In genomic region chr2:70128590-70128989, GRCm38 (mm10) we compare ENCODE assay signal across 21 mouse cellular contexts.
DNase-seq lines count a peak whose midpoint lies in the region; ATAC-seq and TF ChIP-seq lines count a peak whose summit lies in the region.
"Had no signal": no experiment of that assay in that cellular context is flagged by ENCODE, and none has a peak within 500 bp of the region (broad histone marks: within the 10 kb centered on the region; RNA-seq: fewer than 3 reads in every experiment).

No protein-coding gene starts in this region.

- H3K9me3 ChIP-seq in heart, embryonic 10.5 days, result no peaks in the 10 kb centered on the region
- H3K9me3 ChIP-seq in lung, postnatal 0 days (ENCODE audit: low read length), result no peaks in the 10 kb centered on the region
- no peaks in the 10 kb centered on the region for H3K9me3 ChIP-seq in forebrain, embryonic 15.5 days
- H3K9me3 ChIP-seq in midbrain, embryonic 15.5 days, result no peaks in the 10 kb centered on the region
- H3K9me3 ChIP-seq: embryonic facial prominence, embryonic 10.5 days; limb, embryonic 13.5 days; megakaryocyte, embryonic 14.5 days had no signal

- H3K4me2 ChIP-seq in lung, postnatal 0 days (replicated peaks; ENCODE audit: low read depth, low read length), result no peak overlapping the region
- 0 out of 2 replicates have a peak overlapping the region, but pooled peaks have one; percentile 45 for H3K4me2 ChIP-seq in forebrain, embryonic 15.5 days (replicated peaks)
- H3K4me2 ChIP-seq in midbrain, embryonic 15.5 days, result no peak overlapping the region; the same call in 1 of the 2 replicates

- H3K27ac ChIP-seq in heart, embryonic 10.5 days, result no peak overlapping the region
- H3K27ac ChIP-seq in lung, postnatal 0 days (ENCODE audit: low read length), result no peak overlapping the region
- peak overlapping the region; percentile 92 for H3K27ac ChIP-seq in forebrain, embryonic 15.5 days (replicated peaks)
- peak overlapping the region; percentile 67 for H3K27ac ChIP-seq in midbrain, embryonic 15.5 days
- H3K27ac ChIP-seq: embryonic facial prominence, embryonic 10.5 days; limb, embryonic 13.5 days; liver, embryonic 14.5 days had no signal

- no peaks in the 10 kb centered on the region; the same call in 1 of the 2 replicates for H3K4me1 ChIP-seq in heart, embryonic 10.5 days
- no peaks in the 10 kb centered on the region for H3K4me1 ChIP-seq in lung, postnatal 0 days (ENCODE audit: insufficient read depth, low read depth, low read length)
- peaks cover 4% of the 10 kb centered on the region; the same call in 1 of the 2 replicates for H3K4me1 ChIP-seq in lung, adult 2 months (ENCODE audit: control insufficient read depth, insufficient read depth, low read length)
- H3K4me1 ChIP-seq in forebrain, embryonic 15.5 days, result peaks cover 34% of the 10 kb centered on the region
- peaks cover 29% of the 10 kb centered on the region for H3K4me1 ChIP-seq in midbrain, embryonic 15.5 days

- no peak overlapping the region for H3K4me3 ChIP-seq in heart, embryonic 10.5 days
- H3K4me3 ChIP-seq in lung, postnatal 0 days (ENCODE audit: low read depth, low read length), result no peak overlapping the region
- H3K4me3 ChIP-seq in lung, adult 2 months (replicated peaks; ENCODE audit: extremely low read depth, low read depth, low read length), result no peak overlapping the region
- H3K4me3 ChIP-seq in forebrain, embryonic 15.5 days, result no peak overlapping the region
- no peak overlapping the region for H3K4me3 ChIP-seq in midbrain, embryonic 15.5 days
- H3K4me3 ChIP-seq: erythroblast, embryonic 14.5 days; limb, embryonic 13.5 days; megakaryocyte, embryonic 14.5 days; myocyte had no signal

- TF ChIP-seq CTCF in lung, postnatal 0 days (IDR thresholded peaks at IDR 0.05), result no peak
- TF ChIP-seq CTCF in lung, adult 2 months (IDR thresholded peaks at IDR 0.05; ENCODE audit: insufficient read depth, low read length), result no peak

- TF ChIP-seq POLR2A in lung, adult 2 months (IDR thresholded peaks at IDR 0.05; ENCODE audit: borderline replicate concordance, extremely low read depth, low read depth, low read length), result no peak

- no peaks in the 10 kb centered on the region for H3K36me3 ChIP-seq in heart, embryonic 10.5 days
- no peaks in the 10 kb centered on the region for H3K36me3 ChIP-seq in lung, postnatal 0 days (ENCODE audit: insufficient read depth, low read length)
- no peaks in the 10 kb centered on the region for H3K36me3 ChIP-seq in forebrain, embryonic 15.5 days
- no peaks in the 10 kb centered on the region for H3K36me3 ChIP-seq in midbrain, embryonic 15.5 days (replicated peaks)
- H3K36me3 ChIP-seq: embryonic facial prominence, embryonic 10.5 days; limb, embryonic 13.5 days had no signal

- WGBS in heart, embryonic 10.5 days, result 59% methylated on average over 6 of the region's 6 CpGs
- 40% methylated on average over 6 of the region's 6 CpGs for WGBS in lung, postnatal 0 days
- WGBS in lung, adult 2 months, result 36% methylated on average over 6 of the region's 6 CpGs
- 58% methylated on average over 6 of the region's 6 CpGs for WGBS in forebrain, embryonic 15.5 days
- 67% methylated on average over 6 of the region's 6 CpGs for WGBS in midbrain, embryonic 15.5 days

- H3K9ac ChIP-seq in lung, postnatal 0 days (replicated peaks; ENCODE audit: low read depth), result no peak overlapping the region
- H3K9ac ChIP-seq in forebrain, embryonic 15.5 days (replicated peaks), result no peak overlapping the region
- no peak overlapping the region for H3K9ac ChIP-seq in midbrain, embryonic 15.5 days
- H3K9ac ChIP-seq: limb, embryonic 13.5 days; liver, embryonic 14.5 days had no signal

- peaks cover 32% of the 10 kb centered on the region for H3K27me3 ChIP-seq in heart, embryonic 10.5 days (ENCODE audit: insufficient read depth, poor library complexity, severe bottlenecking)
- no peaks in the 10 kb centered on the region for H3K27me3 ChIP-seq in lung, postnatal 0 days (replicated peaks; ENCODE audit: insufficient read depth, low read length)
- H3K27me3 ChIP-seq in forebrain, embryonic 15.5 days, result peaks cover 5% of the 10 kb centered on the region; the same call in 1 of the 2 replicates
- H3K27me3 ChIP-seq in midbrain, embryonic 15.5 days (replicated peaks), result no peaks in the 10 kb centered on the region

- ATAC-seq in lung, postnatal 0 days, result peak; percentile 37; the same call in 1 of the 2 replicates
- no peak for ATAC-seq in forebrain, embryonic 15.5 days (replicated peaks)
- ATAC-seq in midbrain, embryonic 15.5 days (replicated peaks), result no peak
- ATAC-seq: intestine, postnatal 0 days had no signal

- TF ChIP-seq EP300 in lung, postnatal 0 days (IDR thresholded peaks at IDR 0.05), result peak; percentile 66

- peak; percentile 1 for DNase-seq in heart, adult 8-10 months (ENCODE audit: low spot score)
- DNase-seq in heart, embryonic 10.5 days (ENCODE audit: low spot score), result no peak
- peak; percentile 51 for DNase-seq in lung, postnatal 0 days (ENCODE audit: low spot score)
- DNase-seq in lung, adult 2 months, result no peak
- no peak for DNase-seq in frontal cortex, adult 2 months (ENCODE audit: extremely low spot score in 1 of 2, low spot score in 1 of 2)
- DNase-seq in yolk sac, embryonic 10.5 days (ENCODE audit: low spot score), result no peak
- DNase-seq: adrenal gland, adult 8-10 months; cerebellum, adult 11-12 months; cerebellum, postnatal 36 days; kidney, postnatal 10 days; spleen, adult 18-20 months; thymus, adult 2 months had no signal

Comparison
In these comparisons a context has a peak if more than half of its experiments do, and no peak if none do; other contexts are left out.
1. DNase-seq: peak in heart, adult 8-10 months (single experiment) and lung, postnatal 0 days (single experiment); none in heart, embryonic 10.5 days (single experiment), lung, adult 2 months (single experiment), frontal cortex, adult 2 months (0 of 2) and yolk sac, embryonic 10.5 days (single experiment).
2. H3K27ac ChIP-seq: peak in forebrain, embryonic 15.5 days (single experiment) and midbrain, embryonic 15.5 days (single experiment); none in heart, embryonic 10.5 days (single experiment) and lung, postnatal 0 days (single experiment).